Mouse (Mus musculus) R1 (cell line): ENCODE measurements around the gene Pias4.
A peak's percentile ranks its signal among the peaks of the same experiment; 100 is the strongest.

Experiments
- DNase-seq: peaks from one replicate; pipeline ENCODE4 v3.0.0-alpha.2; 2018; ENCODE audit warnings: low read depth, low spot score

The Pias4 gene

GRCm38 (mm10) chr10:81173132-81173531 is 5.4 kb upstream of the Pias4 start:
- DNase-seq = peak; percentile 93

- DNase-seq = peak; percentile 34
These were observed 1.7 kb upstream of the Pias4 start for GRCm38 (mm10) chr10:81169411-81169900.

- peak; percentile 94 for DNase-seq
These were observed 960 bp upstream of the Pias4 start for GRCm38 (mm10) chr10:81168521-81169244.

GRCm38 (mm10) chr10:81168087-81168431 is 336 bp upstream of the Pias4 start:
- no peak for DNase-seq

GRCm38 (mm10) chr10:81165118-81165517 is 2.6 kb downstream of the Pias4 start:
- no peak for DNase-seq

- DNase-seq = peak; percentile 66
These were observed 5.4 kb downstream of the Pias4 start for GRCm38 (mm10) chr10:81162318-81162652.

- DNase-seq = no peak
These were observed 6.0 kb downstream of the Pias4 start for GRCm38 (mm10) chr10:81161602-81162317.

- DNase-seq = no peak
These were observed 13.0 kb downstream of the Pias4 start for GRCm38 (mm10) chr10:81154736-81155135.

- peak; percentile 31 for DNase-seq
These were observed 13.4 kb downstream of the Pias4 start for GRCm38 (mm10) chr10:81154313-81154712.

- DNase-seq = peak; percentile 18
These were observed 15.1 kb downstream of the Pias4 start for GRCm38 (mm10) chr10:81152609-81153008.

GRCm38 (mm10) chr10:81151261-81151660 is 16.5 kb downstream of the Pias4 start:
- DNase-seq = no peak

- no peak for DNase-seq
These were observed 21.4 kb downstream of the Pias4 start for GRCm38 (mm10) chr10:81146296-81146695.

GRCm38 (mm10) chr10:81145778-81146177 is 21.9 kb downstream of the Pias4 start:
- peak; percentile 14 for DNase-seq

GRCm38 (mm10) chr10:81145307-81145706 is 22.4 kb downstream of the Pias4 start:
- no peak for DNase-seq

GRCm38 (mm10) chr10:81144667-81145066 is 23.1 kb downstream of the Pias4 start:
- no peak for DNase-seq

GRCm38 (mm10) chr10:81143845-81144437 is 23.8 kb downstream of the Pias4 start:
- DNase-seq = no peak

GRCm38 (mm10) chr10:81143157-81143633 is 24.5 kb downstream of the Pias4 start:
- no peak for DNase-seq

GRCm38 (mm10) chr10:81142551-81142981 is 25.2 kb downstream of the Pias4 start:
- DNase-seq = no peak

GRCm38 (mm10) chr10:81141455-81142210 is 26.1 kb downstream of the Pias4 start:
- peak; percentile 82 for DNase-seq

GRCm38 (mm10) chr10:81140717-81141454 is 26.8 kb downstream of the Pias4 start:
- peak; percentile 69 for DNase-seq

GRCm38 (mm10) chr10:81140005-81140404 is 27.7 kb downstream of the Pias4 start:
- DNase-seq = no peak
